Mouse (Mus musculus) midbrain, embryonic 12.5 days (tissue): ENCODE results near the gene Ablim1. TPM values are rescaled to one million over a fixed set of nuclear protein-coding genes. Genes with fewer than 3 reads are reported as not detected.

ENCODE experiments used
- ATAC-seq: fragments of 200-750 bp; cut with Nextera tagmentation; 2 replicates; pipeline ENCODE4 v1.8.0; 2017; ENCODE audit warnings: low read depth, moderate TSS enrichment, moderate library complexity; ENCODE audit not compliant: low FRiP score
- H3K27ac ChIP-seq: fragments of 300-500 bp; sonication (generic); replicated peaks from 2 replicates; pipeline ENCODE4 v1.5.1; 2016; ENCODE audit warnings: mild to moderate bottlenecking
- H3K27me3 ChIP-seq: fragments of 300-500 bp; sonication (generic); 2 replicates; pipeline ENCODE4 v1.6.1; 2016; ENCODE audit warnings: mild to moderate bottlenecking
- H3K36me3 ChIP-seq: fragments of 300-500 bp; sonication (generic); 2 replicates; pipeline ENCODE4 v1.6.1; 2016
- H3K4me1 ChIP-seq: fragments of 300-500 bp; sonication (generic); 2 replicates; pipeline ENCODE4 v1.6.1; 2016
- H3K4me2 ChIP-seq: fragments of 300-500 bp; sonication (generic); replicated peaks from 2 replicates; pipeline ENCODE4 v1.6.1; 2016; ENCODE audit warnings: mild to moderate bottlenecking, moderate library complexity
- H3K4me3 ChIP-seq: fragments of 300-500 bp; sonication (generic); 2 replicates; pipeline ENCODE4 v1.5.1; 2016; ENCODE audit warnings: mild to moderate bottlenecking
- H3K9ac ChIP-seq: fragments of 300-500 bp; sonication (generic); replicated peaks from 2 replicates; pipeline ENCODE4 v1.6.1; 2016; ENCODE audit warnings: mild to moderate bottlenecking, moderate library complexity
- H3K9me3 ChIP-seq: fragments of 300-500 bp; sonication (generic); 2 replicates; pipeline ENCODE4 v1.6.1; 2016; ENCODE audit warnings: mild to moderate bottlenecking
- WGBS: fragments of 180-500 bp; shearing (Covaris S2); methylation state at CpG from one replicate; pipeline ENCODE4 v1.1.7; 2016; 5-methylcytosine and 5-hydroxymethylcytosine counted together
- polyA plus RNA-seq: library from polyadenylated mRNA; unstranded; fragments of >200 nt; fragmentation: Nextera tagmentation; extraction: Ambion mirVana; gene quantifications from 2 replicates; pipeline ENCODE4 v1.2.1, GENCODE M21; 2016

The Ablim1 gene
- polyA plus RNA-seq, 1 experiment from 2014 or later: 24.0 TPM

GRCm38 (mm10) chr19:57191109-57191508, 123.6 kb downstream of the Ablim1 start:
- no peak overlapping the region for H3K27ac ChIP-seq
- no peak overlapping the region for H3K4me3 ChIP-seq
- 80% methylated on average over 1 of the region's 1 CpGs for WGBS
- H3K36me3 ChIP-seq: no peaks in the 10 kb centered on the region
- peaks cover 17% of the 10 kb centered on the region for H3K27me3 ChIP-seq
- H3K9me3 ChIP-seq: no peaks in the 10 kb centered on the region
- H3K4me2 ChIP-seq: no peak overlapping the region
- no peaks in the 10 kb centered on the region for H3K4me1 ChIP-seq
- no peak for ATAC-seq
- H3K9ac ChIP-seq: no peak overlapping the region

GRCm38 (mm10) chr19:57189427-57189826, 125.3 kb downstream of the Ablim1 start:
- Histone ChIP-seq H3K9ac (no peak overlapping the region), H3K27me3 (0 out of 2 replicates have a peak, but pooled peaks cover 3% of the 10 kb centered on the region), H3K9me3 (no peaks in the 10 kb centered on the region), H3K36me3 (no peaks in the 10 kb centered on the region), H3K4me2 (no peak overlapping the region), H3K4me1 (no peaks in the 10 kb centered on the region), H3K27ac (no peak overlapping the region), H3K4me3 (no peak overlapping the region)
- no peak for ATAC-seq
- WGBS: 83% methylated on average over 5 of the region's 5 CpGs

DNA sequence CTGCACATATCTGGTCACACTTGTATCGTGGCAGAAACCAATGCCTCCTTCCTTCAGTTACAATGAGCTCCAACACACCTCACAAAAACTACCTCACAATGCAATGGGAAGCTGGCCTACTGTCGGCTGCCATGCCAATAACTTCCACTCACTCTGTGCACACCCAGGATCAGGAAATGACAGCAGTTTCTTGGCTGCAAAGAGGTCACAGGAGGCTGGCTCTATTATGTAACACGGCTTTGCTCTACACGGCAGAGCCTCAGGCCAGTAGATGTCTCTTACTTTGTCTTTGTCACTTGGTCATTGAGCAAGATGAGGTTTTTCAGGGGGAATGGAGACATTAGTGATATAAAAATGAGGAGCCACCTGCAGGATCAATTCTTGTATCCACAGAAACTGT, 126.2 kb downstream of the Ablim1 start:
- Histone ChIP-seq H3K36me3 (no peaks in the 10 kb centered on the region), H3K4me1 (no peaks in the 10 kb centered on the region), H3K4me3 (no peak overlapping the region), H3K27ac (no peak overlapping the region), H3K27me3 (0 out of 2 replicates have a peak, but pooled peaks cover 3% of the 10 kb centered on the region), H3K9ac (no peak overlapping the region), H3K4me2 (no peak overlapping the region), H3K9me3 (no peaks in the 10 kb centered on the region)
- ATAC-seq: no peak
- 83% methylated on average over 4 of the region's 4 CpGs for WGBS

DNA sequence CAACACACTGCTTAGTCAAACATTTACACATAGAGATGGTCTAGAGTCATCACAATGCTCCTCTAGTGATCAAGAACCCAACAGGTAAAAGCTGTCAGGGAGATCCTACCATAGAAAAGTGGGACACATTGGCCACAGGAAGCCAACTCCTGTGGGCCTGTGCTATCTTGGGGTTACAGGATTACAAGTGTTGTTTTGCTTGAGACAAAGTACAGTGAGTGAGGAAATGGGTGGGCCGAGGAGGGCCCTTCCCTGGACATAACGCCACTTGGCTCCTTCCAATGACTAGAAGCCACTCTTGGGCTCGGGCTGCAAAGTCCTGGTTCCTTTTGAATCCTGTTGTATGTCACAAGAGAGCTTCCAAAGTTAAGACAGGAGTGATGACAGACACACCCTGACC, 129.7 kb downstream of the Ablim1 start:
- Histone ChIP-seq H3K9ac (no peak overlapping the region), H3K9me3 (no peaks in the 10 kb centered on the region), H3K4me1 (no peaks in the 10 kb centered on the region), H3K27ac (no peak overlapping the region), H3K4me2 (no peak overlapping the region), H3K27me3 (no peaks in the 10 kb centered on the region), H3K4me3 (no peak overlapping the region), H3K36me3 (no peaks in the 10 kb centered on the region)
- WGBS: 92% methylated on average over 3 of the region's 3 CpGs
- no peak for ATAC-seq

DNA sequence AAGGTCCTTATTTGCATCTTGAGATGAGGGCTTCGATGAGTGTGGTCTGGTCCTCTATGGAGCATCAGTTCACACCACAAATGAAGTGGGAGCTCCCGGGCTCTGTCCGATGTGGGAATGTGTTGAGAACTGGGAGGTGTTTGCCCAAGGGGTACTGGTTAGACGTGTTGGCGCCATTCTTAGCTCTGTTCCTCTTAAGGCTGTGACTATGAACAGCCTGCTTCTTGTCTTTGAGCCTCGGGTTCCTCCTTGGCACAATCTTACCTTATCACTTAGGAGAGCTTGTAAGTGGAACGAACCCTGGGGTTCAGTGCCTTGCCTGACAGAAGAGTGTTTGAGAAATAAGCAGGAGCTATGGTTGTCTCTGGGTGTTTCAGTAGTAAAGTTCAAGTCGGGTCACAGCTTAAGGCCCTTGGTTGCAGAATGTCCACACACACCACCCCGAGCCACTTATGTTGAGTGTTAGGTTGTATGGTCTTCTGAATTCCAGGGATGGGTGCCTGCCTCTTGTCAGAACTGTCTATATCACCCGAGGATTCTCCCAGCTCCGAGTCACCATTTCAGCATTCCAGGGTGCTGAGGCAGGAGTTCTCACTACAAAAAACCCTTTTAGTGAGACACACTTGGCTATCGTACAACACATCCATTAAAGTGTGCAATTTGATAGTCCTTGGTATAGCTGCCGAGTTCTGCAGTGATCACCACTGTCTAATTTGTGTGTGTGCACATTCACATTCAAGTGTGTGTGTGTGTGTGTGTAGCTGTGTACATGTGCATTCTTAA, 131.6 kb downstream of the Ablim1 start:
- ATAC-seq: no peak
- H3K4me2 ChIP-seq: no peak overlapping the region
- H3K4me1 ChIP-seq: no peaks in the 10 kb centered on the region
- no peak overlapping the region for H3K27ac ChIP-seq
- no peak overlapping the region for H3K4me3 ChIP-seq
- no peak overlapping the region for H3K9ac ChIP-seq
- WGBS: 89% methylated on average over 13 of the region's 13 CpGs
- H3K36me3 ChIP-seq: no peaks in the 10 kb centered on the region
- no peaks in the 10 kb centered on the region for H3K9me3 ChIP-seq
- no peaks in the 10 kb centered on the region for H3K27me3 ChIP-seq

DNA sequence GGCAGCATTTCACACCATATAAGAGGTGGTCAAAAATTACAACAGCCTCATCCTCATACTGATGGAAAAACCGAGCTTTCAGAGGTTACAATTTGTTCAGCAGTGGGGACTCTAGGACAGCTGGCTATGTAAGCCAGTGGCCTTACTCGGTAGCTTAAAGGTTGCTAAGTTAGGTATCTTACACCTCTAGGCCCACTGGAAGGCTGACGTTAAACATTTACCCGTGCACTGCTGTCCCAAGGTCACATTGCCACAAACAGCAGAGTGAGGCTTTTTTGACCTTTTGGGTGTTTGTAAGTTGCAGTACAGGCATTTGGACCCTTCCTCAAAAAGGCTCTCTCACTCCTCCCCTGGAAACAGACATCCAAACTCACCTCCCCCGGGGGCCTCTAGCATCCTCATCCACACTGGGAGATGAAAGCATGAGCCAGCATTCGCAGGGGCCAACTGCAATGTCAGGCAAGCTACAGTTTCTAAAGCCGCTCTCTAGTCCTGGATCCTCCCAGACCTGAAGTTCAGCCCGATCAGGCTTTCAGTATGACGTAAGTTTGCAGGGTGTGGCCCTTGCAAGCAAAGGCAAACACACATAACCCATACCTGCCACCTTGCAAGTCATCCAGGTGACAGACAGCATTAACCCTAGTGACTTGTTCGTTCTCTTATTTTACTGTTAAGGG, 132.7 kb downstream of the Ablim1 start:
- Histone ChIP-seq H3K36me3 (no peaks in the 10 kb centered on the region), H3K4me1 (no peaks in the 10 kb centered on the region), H3K27me3 (no peaks in the 10 kb centered on the region), H3K9me3 (no peaks in the 10 kb centered on the region), H3K27ac (no peak overlapping the region), H3K4me2 (no peak overlapping the region), H3K4me3 (no peak overlapping the region), H3K9ac (no peak overlapping the region)
- ATAC-seq: no peak
- WGBS: 89% methylated on average over 10 of the region's 10 CpGs

GRCm38 (mm10) chr19:57181317-57181716, 133.4 kb downstream of the Ablim1 start:
- Histone ChIP-seq H3K27me3 (no peaks in the 10 kb centered on the region), H3K4me1 (no peaks in the 10 kb centered on the region), H3K36me3 (no peaks in the 10 kb centered on the region), H3K4me2 (no peak overlapping the region), H3K9me3 (no peaks in the 10 kb centered on the region), H3K9ac (no peak overlapping the region), H3K4me3 (no peak overlapping the region), H3K27ac (no peak overlapping the region)
- no peak for ATAC-seq
- 86% methylated on average over 6 of the region's 6 CpGs for WGBS

GRCm38 (mm10) chr19:57180908-57181307, 133.8 kb downstream of the Ablim1 start:
- H3K27me3 ChIP-seq: no peaks in the 10 kb centered on the region
- no peaks in the 10 kb centered on the region for H3K36me3 ChIP-seq
- WGBS: 85% methylated on average over 3 of the region's 3 CpGs
- H3K9ac ChIP-seq: no peak overlapping the region
- no peak overlapping the region for H3K4me3 ChIP-seq
- no peak overlapping the region for H3K4me2 ChIP-seq
- ATAC-seq: no peak
- no peak overlapping the region for H3K27ac ChIP-seq
- H3K9me3 ChIP-seq: no peaks in the 10 kb centered on the region
- H3K4me1 ChIP-seq: no peaks in the 10 kb centered on the region

DNA sequence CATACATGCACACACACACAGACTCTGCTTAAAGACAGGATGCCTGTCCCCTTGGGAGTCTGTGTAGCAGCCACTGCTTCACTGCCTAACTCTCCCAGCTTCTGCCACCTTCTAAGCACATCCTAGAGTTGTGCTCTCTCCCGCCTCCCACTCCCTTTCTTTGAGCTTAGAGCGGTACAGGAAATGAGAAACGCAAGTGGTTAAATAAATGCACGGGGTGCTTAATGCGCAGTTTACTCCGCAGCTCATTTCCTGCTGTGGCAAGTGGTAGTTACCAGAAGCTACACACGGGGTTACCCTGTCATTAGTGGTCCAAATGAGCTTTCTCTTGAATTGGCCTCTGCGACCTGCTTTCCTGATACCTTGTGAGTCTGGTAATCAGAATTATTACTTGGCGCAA, 134.4 kb downstream of the Ablim1 start:
- no peaks in the 10 kb centered on the region for H3K27me3 ChIP-seq
- no peak for ATAC-seq
- no peak overlapping the region for H3K4me2 ChIP-seq
- WGBS: 84% methylated on average over 9 of the region's 9 CpGs
- no peak overlapping the region for H3K4me3 ChIP-seq
- no peaks in the 10 kb centered on the region for H3K36me3 ChIP-seq
- no peaks in the 10 kb centered on the region for H3K4me1 ChIP-seq
- H3K27ac ChIP-seq: no peak overlapping the region
- no peak overlapping the region for H3K9ac ChIP-seq
- H3K9me3 ChIP-seq: no peaks in the 10 kb centered on the region

DNA sequence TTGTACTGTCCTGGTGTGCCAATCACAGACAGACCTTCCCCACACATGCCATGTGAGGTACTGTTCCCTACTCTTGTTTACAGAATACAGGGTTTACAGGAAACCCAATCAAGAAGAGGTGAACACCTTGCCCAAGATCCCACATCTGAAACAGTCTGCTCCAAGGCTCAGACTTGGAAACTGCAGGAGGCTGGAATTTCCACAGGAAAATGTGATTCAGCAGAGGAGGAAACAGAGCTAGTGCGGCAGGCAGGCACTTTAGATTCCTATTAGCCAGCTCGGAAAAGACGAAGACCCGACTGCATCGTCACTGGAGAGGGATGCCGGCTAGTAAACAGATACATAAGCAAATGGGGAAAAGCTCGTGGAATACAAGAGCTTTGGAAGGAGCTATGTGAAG, 135.4 kb downstream of the Ablim1 start:
- Histone ChIP-seq H3K4me3 (no peak overlapping the region), H3K27ac (no peak overlapping the region), H3K9ac (no peak overlapping the region), H3K4me1 (no peaks in the 10 kb centered on the region), H3K9me3 (no peaks in the 10 kb centered on the region), H3K4me2 (no peak overlapping the region), H3K27me3 (no peaks in the 10 kb centered on the region), H3K36me3 (no peaks in the 10 kb centered on the region)
- WGBS: 92% methylated on average over 7 of the region's 7 CpGs
- ATAC-seq: no peak

DNA sequence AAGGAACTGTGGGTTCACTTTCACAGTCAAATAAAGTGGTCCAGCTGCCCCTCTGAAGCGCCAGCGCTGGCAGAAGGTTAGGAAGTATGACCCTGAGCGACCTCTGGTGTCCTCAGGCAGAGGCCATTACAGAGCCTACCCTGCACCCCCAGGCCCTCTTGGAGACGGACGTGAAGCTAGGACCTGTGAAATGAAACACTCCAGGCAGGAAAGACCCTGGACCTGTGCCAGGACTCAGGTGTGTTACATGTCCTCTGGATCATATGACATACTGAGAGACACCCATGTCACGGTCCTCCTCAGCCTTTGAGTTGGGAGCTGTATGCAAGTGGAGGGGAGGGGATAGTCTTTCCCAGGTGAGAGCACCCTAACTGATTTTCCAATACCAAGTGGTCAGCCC, 137.4 kb downstream of the Ablim1 start:
- 69% methylated on average over 6 of the region's 6 CpGs for WGBS
- H3K9ac ChIP-seq: no peak overlapping the region
- no peak overlapping the region for H3K27ac ChIP-seq
- no peaks in the 10 kb centered on the region for H3K4me1 ChIP-seq
- H3K27me3 ChIP-seq: peaks cover 2% of the 10 kb centered on the region; the same call in 1 of the 2 replicates
- H3K9me3 ChIP-seq: no peaks in the 10 kb centered on the region
- no peak for ATAC-seq
- no peak overlapping the region for H3K4me2 ChIP-seq
- no peak overlapping the region for H3K4me3 ChIP-seq
- H3K36me3 ChIP-seq: no peaks in the 10 kb centered on the region

DNA sequence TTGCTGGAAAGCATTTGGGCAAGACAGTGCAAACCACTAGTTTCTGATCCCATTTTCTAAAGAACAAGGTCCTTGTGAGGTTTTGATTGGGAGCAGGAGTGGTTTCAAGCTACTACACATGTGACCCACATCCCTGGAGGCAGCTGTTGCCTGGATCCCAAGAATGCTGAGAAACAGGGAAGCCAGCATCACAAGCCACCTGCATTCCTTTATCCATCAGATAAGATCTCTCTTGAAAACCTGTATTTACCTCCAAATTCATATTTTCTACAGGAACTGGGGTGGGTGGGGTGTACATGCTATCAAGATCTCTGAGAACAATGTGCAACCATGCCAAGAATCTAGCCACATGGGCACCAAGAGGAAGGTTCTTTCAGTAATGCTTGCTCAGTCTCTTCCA, 139.6 kb downstream of the Ablim1 start:
- H3K27ac ChIP-seq: no peak overlapping the region
- H3K36me3 ChIP-seq: no peaks in the 10 kb centered on the region
- H3K4me2 ChIP-seq: no peak overlapping the region
- H3K4me3 ChIP-seq: no peak overlapping the region
- peaks cover 4% of the 10 kb centered on the region; the same call in 1 of the 2 replicates for H3K27me3 ChIP-seq
- H3K9me3 ChIP-seq: no peaks in the 10 kb centered on the region
- no peak for ATAC-seq
- no peaks in the 10 kb centered on the region for H3K4me1 ChIP-seq
- H3K9ac ChIP-seq: no peak overlapping the region
